Mouse (Mus musculus) megakaryocyte, embryonic 14.5 days (primary cell): Measurements from ENCODE around the gene Srp68.

Experiments used
- FLI1 ChIP-seq: IDR thresholded peaks from 2 replicates; pipeline ENCODE4 v1.6.1; 2012; ENCODE audit warnings: low read length, inconsistent platforms, mixed read lengths
- GATA1 ChIP-seq: IDR thresholded peaks from 3 replicates; pipeline ENCODE4 v1.6.1; 2012; ENCODE audit warnings: mixed read lengths, low read length, inconsistent platforms, borderline replicate concordance

GRCm38 (mm10) chr11:116272589-116273468 is 1.2 kb downstream of the Srp68 start:
- TF ChIP-seq GATA1 (no peak), FLI1 (no peak)
